In genomic region chr12:99640214-99641151, GRCm38 (mm10) we compare ENCODE assay signal across 8 mouse cellular contexts.
DNase-seq lines count a peak whose midpoint lies in the region; ATAC-seq lines count a peak whose summit lies in the region.

No protein-coding gene starts in this region.

- H3K9ac ChIP-seq in liver, embryonic 13.5 days: no peak overlapping the region

- H3K9me3 ChIP-seq in liver, embryonic 13.5 days (replicated peaks): peaks cover 18% of the 10 kb centered on the region

- H3K4me2 ChIP-seq in liver, embryonic 13.5 days: peak overlapping the region; percentile 45

- peak overlapping the region; percentile 10 for H3K4me3 ChIP-seq in liver, embryonic 13.5 days (replicated peaks)

- no peak overlapping the region for H3K27ac ChIP-seq in liver, embryonic 13.5 days

- no peak for ATAC-seq in liver, embryonic 13.5 days (ENCODE audit: low read depth)

- intact Hi-C loops in left cerebral cortex, postnatal 10 days (cut with DNase I): no loop called here
- intact Hi-C loops in heart, postnatal 36 days (cut with DNase I): no loop called here

- H3K27me3 ChIP-seq in liver, embryonic 13.5 days: no peaks in the 10 kb centered on the region

- WGBS in liver, embryonic 13.5 days (ENCODE audit: insufficient replicate concordance): 13% methylated on average over 18 of the region's 18 CpGs

- H3K36me3 ChIP-seq in liver, embryonic 13.5 days: no peaks in the 10 kb centered on the region

- no peaks in the 10 kb centered on the region; the same call in 1 of the 2 replicates for H3K4me1 ChIP-seq in liver, embryonic 13.5 days (replicated peaks)

- peak; percentile 32 to 34 for DNase-seq in left cerebral cortex, postnatal 10 days (ENCODE audit: extremely low spot score in 1 of 2, low spot score in 2 of 2)
- DNase-seq in left cerebral cortex, adult 8-10 months (ENCODE audit: low spot score in 2 of 2): no peak
- peak; percentile 9 for DNase-seq in embryo, embryonic 11.5 days (ENCODE audit: low read depth, low spot score)
- DNase-seq in heart, postnatal 36 days: peak; percentile 21 to 25
- DNase-seq in liver, embryonic 13.5 days: no peak
- peak; percentile 81 for DNase-seq in naive thymus-derived CD4-positive, alpha-beta T cell, adult 2 months (ENCODE audit: low read depth)
- peak; percentile 67 for DNase-seq in thymus, postnatal 25 days
- no peak for DNase-seq in gastrocnemius, adult 18-20 months (ENCODE audit: low spot score)

Comparison
In these comparisons a context has a peak if more than half of its experiments do, and no peak if none do; other contexts are left out.
1. DNase-seq: peak in left cerebral cortex, postnatal 10 days (2 of 2), embryo, embryonic 11.5 days (single experiment), heart, postnatal 36 days (2 of 2), naive thymus-derived CD4-positive, alpha-beta T cell, adult 2 months (single experiment) and thymus, postnatal 25 days (single experiment); none in left cerebral cortex, adult 8-10 months (0 of 2), liver, embryonic 13.5 days (single experiment) and gastrocnemius, adult 18-20 months (single experiment).